Mouse (Mus musculus) embryo, embryonic 11.5 days (tissue): ENCODE results near the gene Slain1.

Experiments used
- DNase-seq: peaks from one replicate; pipeline ENCODE4 v3.0.0-alpha.2; 2012; ENCODE audit warnings: low read depth, low spot score

Slain1 gene

DNA sequence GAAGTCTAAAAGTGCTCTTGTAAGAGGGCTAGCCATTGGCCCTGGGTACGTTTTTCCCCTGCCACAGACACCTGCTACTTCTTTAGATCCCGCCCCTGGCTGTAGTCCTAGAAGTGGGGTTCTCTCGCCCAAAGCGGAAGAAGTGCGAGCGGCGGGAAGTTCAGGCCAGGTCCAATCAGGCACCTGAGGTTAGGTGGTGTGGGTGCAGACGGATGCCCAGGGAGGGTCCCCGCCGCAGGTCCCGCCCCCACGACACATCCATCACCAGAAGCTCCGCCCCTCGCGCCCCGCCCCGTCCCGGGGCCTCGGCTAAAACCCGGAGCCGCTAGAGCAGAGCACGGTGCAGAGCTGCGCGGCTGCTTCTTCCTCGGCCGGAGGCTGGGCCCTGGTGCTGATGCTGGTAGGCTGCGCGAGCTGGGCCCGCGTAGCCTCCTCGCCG is at the start of gene Slain1:
Gene Slain1 (plus strand): TSS at position 333 of the 439 bp plus-strand sequence.
- peak; percentile 63 for DNase-seq

DNA sequence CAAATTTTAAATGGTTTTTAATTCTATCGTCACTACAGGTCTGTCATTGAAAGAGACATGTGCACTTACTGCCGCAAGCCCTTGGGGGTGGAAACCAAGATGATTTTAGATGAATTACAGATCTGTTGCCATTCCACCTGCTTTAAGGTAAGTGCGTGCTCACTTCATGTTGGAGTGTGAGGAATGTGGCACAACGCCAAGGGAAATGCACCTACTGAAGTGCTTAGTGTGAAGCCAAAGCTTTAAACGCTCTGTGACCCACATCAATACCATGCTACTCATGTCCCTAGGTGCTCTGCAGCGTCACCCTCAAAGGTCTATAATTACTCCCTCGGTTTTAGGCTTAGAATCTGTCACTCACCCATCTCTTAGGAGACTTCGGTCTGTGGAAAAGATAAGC is 42.0 kb upstream of the Slain1 start:
- no peak for DNase-seq

DNA sequence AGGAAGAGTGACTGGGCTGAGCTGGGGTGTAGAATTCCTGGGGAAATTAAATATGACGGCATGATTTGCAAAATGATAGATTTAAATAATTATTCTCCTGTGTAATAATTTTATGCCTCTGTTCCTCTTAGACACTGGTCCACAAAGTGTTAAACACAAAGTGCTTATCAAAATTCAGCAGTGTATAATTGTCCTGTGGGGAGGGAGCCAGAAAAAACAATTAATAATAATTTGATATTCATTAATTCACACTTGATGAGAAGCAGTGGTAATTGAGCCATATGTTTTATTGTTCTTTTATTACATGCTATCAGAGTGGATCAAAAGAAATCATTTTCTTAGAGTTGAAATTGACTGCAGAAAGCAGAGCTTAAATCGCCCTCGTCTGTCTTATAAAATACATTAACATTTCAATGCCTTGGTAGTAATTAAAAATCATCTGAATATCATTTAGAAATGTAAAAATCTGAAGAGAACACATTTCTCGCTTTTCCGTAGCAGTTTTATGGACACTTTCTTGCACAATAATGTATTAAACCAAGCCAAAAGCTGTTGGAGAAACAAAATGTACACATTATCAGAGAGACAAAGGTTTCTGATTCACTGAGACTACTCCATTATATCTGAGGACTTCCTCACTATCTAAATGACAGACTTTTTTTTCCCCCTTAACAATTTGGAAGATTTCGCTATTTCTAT is 36.3 kb upstream of the Slain1 start:
- no peak for DNase-seq

DNA sequence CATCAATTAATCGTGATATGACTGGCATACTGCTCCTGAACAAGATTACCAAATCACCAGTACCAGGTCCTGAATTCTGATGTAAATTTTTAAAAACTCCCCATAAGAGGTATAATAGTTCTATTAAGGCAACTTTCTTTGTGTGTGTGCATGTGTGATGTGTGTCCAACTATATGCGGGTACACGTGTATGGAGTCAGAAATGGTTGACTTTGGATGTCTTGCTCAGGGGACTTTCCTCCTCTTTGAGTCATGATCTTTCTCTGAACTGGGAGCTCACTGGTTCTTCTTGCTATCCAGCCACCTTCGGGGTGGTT is 35.8 kb upstream of the Slain1 start:
- DNase-seq, result no peak

DNA sequence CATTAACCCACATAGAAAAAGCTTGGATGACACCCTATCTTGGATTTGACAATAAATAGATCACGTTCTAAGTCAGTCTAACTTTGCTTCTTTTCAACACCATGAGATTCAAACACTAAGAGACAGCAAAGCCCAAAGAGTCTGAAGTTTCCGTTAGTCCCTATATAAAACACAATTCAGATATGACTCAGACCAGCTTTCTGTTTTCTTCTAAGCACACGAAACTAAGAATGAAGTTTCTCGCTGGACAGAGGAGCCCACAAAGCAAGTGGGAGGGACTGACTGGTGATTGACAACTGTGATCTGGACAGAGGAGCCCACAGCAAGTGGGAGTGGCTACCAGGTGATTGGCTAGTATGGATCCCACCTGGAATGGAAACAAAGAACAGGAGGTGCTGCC is 30.3 kb upstream of the Slain1 start:
- no peak for DNase-seq

DNA sequence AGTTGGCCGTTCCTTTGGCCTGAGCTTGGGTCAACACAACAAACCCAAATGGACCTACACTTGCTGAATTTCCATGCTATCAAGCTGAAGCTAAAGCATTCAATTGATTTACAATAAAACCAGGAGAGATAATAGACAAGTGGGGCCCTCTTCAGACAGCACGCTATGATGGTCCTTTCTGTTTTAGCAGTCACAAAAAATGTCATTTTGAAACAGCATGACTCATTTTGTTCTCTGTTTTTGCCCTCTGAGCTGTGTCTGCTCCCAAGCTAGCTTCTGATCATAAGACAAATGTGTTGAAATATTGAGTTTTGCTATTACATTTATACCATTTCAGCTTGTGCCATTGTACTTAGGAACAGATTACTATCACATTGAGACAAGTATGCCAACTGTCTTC is 28.8 kb upstream of the Slain1 start:
- no peak for DNase-seq

DNA sequence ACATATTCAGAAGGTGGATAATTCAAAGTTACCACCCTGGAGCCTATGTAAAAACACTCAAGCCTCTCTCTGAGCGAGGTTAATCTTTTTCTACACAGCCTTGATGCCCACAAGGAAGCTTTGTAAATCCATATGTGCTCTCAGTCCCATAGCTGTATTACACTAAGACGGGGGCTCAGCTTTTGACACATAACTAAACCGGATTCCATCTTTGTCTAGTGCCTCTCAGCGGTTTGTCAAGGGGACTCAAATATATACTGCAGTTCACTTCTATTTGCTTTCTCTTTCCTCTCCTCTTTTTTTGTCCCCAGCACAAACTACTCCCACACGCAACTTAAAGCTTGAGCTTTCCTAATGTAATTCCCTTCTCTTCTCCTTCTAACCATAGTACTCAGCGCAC is 23.9 kb upstream of the Slain1 start:
- DNase-seq, result no peak

DNA sequence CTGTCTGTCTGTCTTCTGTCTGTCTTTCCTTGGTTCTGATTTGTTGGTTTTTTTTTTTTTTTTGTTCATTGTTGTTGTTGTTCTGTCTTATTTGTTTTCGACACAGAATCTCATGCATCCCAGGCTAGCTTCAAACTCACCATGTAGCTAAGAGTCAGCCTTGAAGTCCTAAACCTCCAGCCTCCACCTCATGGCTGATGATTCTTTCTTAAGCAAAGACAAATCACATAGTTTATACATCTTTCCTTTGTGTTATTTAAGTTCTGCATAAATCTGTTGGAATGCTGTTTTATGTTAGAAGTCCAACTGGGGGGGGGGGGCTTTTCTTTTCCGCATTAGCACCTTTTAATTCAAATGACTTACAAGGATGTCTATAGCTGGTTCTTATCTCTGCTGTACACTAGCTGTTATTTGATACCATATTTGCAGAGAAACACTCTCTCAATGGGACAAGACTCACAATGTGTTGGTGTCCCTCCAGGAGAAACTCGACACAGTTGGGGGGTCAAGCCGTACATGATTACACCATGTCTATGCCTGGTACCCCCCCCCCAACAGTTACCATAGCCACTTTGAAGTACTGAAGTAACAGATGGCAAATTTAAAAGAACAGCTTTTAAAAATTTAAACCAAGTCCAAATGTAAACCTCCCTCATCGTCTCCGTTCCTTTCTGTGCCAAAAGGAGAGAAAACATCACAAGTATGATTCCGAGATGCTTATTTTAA is 20.2 kb upstream of the Slain1 start:
- no peak for DNase-seq

DNA sequence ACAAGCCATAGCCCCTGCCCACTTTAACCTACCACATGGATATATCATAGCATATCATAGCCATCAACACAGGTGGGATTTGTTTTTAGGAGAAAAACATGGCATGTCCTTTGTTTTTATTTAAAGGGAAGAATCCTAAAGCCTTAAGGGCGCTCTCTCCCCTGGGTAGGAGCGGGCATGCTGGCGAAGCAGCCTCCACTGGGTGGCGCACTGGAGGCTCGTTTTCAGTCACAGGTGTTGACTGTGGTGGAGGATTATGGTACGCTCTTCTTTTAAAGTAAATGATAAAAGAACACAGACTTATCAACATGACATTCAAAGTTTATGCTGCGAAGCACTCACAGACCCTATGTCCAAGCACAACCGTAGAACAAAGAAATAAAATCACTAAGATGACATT is 19.5 kb upstream of the Slain1 start:
- DNase-seq, result no peak

DNA sequence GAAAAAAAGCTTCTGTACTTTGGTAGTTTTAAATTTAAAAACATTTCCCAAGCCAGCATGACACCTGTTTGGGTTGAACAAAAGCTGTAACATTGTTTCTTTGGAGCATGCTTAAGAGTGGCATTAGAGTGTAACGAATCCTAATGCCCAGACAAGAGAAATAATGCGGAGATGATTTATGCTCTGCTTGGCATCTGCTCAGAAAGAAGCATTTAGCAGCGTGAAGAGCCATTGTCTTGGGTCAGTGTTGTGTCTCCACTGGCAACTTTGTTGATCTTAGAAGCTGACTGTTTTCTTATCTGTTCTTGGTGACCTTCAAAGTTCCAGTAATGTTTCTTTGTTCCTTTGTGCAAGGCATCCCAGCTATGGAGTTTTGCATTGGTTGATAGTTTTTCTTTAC is 6.1 kb upstream of the Slain1 start:
- no peak for DNase-seq

DNA sequence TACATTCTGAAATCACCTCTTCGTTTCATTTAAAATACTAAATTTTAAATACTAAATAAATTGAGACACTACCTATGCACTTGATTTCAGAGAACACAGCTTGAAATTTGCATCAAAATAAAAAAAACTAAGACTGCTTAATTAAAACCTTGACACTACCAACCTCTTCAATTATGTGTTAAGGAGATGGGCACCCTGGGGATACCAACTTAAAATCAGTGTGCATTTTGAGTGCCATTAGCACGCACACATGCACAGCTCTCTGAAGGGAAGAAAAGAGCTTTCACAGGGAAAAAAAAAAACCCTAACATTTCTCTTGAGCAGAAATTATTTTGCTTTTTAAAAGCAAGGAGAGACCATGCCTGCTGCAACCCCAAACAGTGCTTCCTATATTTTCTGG is 2.0 kb upstream of the Slain1 start:
- no peak for DNase-seq

DNA sequence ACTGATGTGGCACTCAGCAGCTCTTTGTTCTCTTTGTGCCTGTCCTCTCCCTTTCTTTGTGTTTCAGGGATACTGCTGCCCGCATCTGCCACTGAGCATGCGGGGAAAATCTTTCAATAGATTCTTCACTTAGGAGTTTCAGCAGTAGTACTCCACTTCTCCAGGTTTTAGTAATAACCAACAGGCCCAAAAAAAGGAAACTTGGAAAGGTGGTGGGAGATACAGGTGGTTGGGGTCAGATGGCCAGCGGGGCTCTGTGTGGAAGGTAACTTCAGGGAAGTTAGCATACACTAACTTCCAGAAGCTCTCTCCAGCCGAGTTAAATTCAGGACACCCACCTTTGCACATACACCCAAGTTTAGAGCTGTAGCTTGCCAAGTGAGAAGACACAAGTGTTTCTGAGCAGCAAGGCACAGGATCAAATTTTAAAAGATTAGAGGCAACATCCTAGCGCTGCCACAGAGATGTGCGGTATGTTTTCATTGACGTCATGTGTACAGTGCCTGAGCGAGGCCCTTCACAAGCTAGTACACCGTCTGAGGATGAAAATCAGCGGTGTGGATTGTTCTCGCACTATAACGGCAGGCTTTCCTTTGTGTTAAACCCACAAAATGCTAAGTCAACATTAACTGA is 1.3 kb upstream of the Slain1 start:
- no peak for DNase-seq

DNA sequence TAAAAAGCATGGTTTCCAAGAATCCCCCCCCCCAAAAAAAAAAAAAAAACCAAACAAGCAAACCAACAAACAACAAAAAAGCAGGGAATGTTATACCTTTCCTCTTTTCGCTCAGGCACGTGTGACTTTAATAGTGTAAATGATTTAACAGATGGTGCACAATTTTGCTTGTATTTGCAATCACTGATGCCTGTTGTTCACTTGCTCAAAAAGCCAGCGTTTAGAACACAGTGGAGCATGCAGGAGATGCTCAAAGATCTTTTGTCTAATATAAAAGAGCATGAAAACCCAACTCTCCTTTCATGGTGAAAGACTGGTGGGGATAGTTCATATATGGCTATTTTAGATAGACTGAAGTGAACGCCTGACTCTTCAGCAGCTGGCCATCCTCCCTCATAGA is 726 bp upstream of the Slain1 start:
- no peak for DNase-seq

DNA sequence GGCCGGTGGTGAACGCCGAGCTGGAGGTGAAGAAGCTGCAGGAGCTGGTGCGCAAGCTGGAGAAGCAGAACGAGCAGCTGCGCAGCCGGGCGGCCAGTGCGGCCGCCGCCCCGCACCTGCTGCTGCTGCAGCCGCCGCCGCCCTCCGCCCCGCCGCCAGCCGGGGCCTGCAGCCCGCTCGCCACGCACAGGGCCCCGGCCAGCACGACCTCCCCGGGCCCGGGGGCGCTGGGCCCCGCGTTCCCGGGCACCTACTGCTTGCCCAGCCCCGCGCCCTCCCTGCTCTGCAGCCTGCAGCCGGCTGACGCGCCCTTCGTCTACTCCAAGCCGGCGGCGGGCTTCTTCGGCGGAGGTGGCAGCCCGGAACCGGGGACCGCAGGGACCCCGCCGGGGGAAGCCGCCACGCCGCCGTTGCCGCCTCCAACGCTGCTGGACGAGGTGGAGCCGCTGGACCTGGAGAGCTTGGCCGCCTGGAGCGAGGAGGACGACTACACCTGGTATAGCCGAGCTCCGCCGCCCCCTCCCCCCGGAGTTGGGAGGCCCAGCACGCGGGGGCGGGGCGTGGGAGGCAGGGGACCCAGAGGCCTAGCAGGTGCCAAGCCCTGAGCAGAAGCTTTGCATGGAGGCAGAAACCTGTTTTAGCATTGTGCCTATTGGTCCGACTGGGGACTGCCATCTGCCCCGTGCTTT is 529 bp downstream of the Slain1 start:
- DNase-seq, result no peak

DNA sequence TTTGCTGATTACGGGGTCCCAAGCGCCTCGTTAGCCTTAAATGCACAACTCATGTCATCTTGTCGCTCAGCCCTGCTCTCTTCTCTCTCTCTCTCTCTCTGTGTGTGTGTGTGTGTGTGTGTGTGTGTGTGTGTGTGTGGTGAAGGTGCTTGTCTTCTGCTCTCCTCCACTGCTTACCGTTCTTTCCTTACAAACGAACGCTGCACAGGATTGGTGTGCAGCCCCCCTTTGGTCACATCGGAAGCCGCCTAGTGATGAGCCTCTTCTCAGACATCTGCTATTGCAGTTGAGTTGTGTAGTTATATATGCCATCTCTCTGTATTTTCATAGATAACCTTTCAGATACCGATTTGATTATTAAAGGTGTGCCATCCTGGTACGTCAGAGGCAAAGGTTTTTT is 1.1 kb downstream of the Slain1 start:
- no peak for DNase-seq

DNA sequence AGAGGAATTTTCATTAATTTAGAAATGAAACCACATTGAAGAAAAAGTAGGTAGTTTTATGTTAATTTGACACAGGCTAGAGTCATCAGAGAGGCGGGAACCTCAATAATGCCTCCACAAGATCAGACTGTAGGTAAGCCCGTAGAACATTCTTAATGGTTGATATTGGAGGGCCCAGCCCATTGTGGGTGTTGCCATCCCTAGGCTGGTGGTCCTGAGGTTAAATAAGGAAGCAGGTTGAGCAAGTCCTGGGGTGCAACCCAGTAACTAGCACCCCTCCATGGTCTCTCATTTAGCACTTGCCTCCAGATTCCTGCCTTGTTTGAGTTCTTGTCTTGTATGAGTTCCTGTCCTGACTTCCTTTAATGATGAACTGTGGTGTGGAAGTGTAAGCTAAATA is 1.5 kb downstream of the Slain1 start:
- no peak for DNase-seq

DNA sequence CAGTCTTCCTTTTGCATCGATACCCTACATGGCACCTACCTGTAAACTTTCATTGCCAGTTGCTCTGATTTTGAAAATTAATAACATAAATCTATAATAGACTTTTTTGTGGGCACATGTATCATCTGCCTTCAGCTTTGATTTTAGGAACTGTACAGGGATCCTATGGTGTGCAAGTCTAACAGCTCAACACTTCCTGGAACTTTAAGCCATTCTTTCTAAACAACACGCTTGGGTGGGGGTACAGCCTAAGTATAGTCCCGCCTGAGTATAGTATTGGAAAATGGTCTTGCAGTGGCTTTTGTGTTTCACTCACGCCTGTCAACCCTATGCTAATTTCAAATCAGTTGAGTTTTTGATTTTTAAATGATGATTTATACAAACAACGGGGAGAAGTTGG is 2.5 kb downstream of the Slain1 start:
- DNase-seq, result no peak

DNA sequence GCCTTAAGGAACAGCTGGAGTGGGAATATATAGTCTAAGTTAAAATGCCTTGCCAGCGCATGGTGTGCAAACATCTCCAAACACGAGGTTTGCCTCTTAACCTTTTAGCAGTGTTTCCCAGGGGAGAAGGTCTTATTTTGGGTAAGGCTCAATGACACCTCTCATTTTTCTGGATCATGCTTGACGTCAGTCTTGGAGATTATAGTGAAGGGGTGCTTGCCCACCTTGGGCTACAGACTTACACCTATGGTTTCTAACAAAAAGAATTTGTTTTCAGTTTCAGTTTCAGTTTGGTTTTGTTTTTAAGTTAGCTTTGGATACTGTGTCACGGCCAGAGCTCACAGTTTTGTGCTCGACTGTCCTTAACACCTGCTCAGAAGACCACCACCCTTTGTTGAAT is 3.8 kb downstream of the Slain1 start:
- no peak for DNase-seq

DNA sequence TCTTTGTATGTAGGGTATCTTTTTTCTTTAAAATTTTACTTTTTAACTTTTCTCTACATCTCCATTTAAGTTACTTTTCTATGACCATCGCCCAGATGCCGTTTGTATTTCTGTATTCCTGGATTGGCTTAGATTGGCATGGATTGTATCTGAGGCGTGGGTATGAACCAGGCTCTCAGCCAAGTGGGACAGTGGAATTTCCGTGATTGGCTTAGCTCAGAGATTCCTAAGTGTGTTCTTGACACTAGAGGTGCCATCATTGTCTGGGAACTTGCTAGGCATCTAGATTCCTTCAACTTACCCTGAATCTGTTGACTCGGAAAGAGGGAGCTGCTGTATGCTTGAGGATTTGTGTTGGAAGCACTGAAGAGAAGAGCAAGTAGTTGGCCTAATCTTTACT is 5.4 kb downstream of the Slain1 start:
- DNase-seq, result no peak

DNA sequence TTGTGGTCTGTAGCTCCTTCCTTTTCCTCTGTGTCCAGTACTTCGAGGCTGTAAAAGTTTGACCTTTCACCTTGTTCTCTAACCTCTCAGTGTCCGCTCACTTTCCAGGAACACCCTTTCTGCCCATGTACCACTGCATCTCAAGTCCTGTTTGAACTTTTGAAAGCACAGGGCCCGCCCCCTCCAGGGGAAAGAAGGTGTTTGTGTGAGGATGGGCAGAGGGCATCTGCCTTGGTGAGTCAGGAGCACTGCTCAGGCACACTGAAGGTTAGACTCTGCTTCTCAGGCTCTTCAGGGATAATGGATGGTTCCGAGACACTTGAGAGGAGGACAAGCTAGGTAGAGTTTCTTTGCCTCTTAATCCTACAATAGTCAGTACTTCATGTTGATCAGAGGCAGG is 7.8 kb downstream of the Slain1 start:
- DNase-seq, result no peak

DNA sequence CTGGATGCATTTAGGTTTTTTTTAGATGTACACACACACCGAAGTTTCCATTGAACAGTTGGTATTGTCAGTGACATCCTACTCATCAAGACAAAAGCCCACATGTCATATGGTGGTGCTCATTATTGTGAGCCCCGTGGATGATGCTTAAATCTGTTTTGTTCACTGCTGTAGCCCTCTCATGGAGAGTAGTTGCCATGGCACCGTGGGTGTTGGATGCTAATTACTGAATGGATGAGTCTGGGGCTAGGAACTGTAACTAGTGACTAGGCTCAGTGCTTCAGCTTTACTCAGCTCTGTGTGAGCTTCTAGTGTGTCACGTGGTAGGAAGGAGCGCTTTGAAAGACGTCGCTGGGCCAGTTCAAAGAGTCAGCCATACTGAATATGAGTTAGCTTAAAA is 13.0 kb downstream of the Slain1 start:
- DNase-seq, result no peak

DNA sequence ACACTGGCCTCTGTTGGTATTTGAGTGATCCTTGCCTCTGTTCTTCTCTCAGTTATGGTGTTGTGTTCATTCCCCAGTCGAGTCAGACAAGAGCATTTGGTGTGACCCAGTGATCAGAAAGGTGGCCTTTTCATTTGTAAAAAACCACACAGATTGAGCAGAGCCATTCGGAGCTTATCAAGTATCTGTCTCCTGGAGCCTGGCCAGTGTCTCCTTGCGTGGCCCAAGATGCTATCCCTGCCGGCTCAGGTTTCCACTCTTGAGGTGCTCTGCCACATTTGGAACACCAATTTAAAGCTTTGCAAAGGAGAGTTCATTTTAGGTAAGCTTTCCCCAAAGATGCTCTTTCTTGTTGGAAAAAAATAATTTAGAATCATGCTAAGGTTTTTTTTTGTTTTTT is 14.4 kb downstream of the Slain1 start:
- no peak for DNase-seq
